Comparison of ENCODE assay signal across 10 mouse cellular contexts in the genomic region with DNA sequence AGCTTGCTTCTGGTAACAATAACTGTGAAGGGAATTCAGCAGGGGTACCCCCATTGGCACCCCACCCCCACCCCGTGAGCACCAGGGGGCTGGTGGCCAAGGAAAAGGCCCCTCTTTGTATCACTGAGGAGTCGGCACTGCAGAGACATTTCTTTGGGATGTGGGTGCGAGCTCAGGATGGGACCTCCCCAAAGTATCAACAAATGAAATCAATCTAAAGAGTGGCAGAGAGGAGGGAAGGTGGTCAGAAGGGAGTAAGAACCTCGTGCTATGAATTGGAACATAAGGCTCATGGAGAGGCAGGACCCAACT. TPM values are rescaled to one million over a fixed set of nuclear protein-coding genes. Genes with fewer than 3 reads are reported as not detected.
A peak's percentile ranks its signal among the peaks of the same experiment; 100 is the strongest.
DNase-seq lines count a peak whose midpoint lies in the region; ATAC-seq lines count a peak whose summit lies in the region.
"Had no signal": no experiment of that assay in that cellular context is flagged by ENCODE, and none has a peak within 500 bp of the region (broad histone marks: within the 10 kb centered on the region; RNA-seq: fewer than 3 reads in every experiment).

No protein-coding gene starts in this region.

- H3K4me1 ChIP-seq in heart, embryonic 12.5 days (replicated peaks): peaks cover 32% of the 10 kb centered on the region
- peaks cover 7% of the 10 kb centered on the region; the same call in 1 of the 2 replicates for H3K4me1 ChIP-seq in neural tube, embryonic 11.5 days (ENCODE audit: control insufficient read depth, insufficient read depth, low read length)
- H3K4me1 ChIP-seq in limb, embryonic 10.5 days: peaks cover 52% of the 10 kb centered on the region

- H3K9ac ChIP-seq in heart, embryonic 12.5 days: no peak overlapping the region
- H3K9ac ChIP-seq in neural tube, embryonic 11.5 days (ENCODE audit: low read length): no peak overlapping the region

- peak overlapping the region; percentile 27 for H3K4me2 ChIP-seq in heart, embryonic 12.5 days
- peak overlapping the region; percentile 21 for H3K4me2 ChIP-seq in neural tube, embryonic 11.5 days (ENCODE audit: low read depth)

- no peak for ATAC-seq in heart, embryonic 12.5 days (ENCODE audit: insufficient number of reproducible peaks, low FRiP score)
- ATAC-seq in neural tube, embryonic 11.5 days (ENCODE audit: insufficient read depth, low FRiP score, low TSS enrichment): no peak

- no peak for DNase-seq in heart, adult 18-20 months
- no peak for DNase-seq in neural tube, embryonic 11.5 days (ENCODE audit: low spot score)
- DNase-seq in neural tube, embryonic 10.5 days (ENCODE audit: extremely low spot score, low spot score): no peak
- DNase-seq in limb, embryonic 10.5 days (ENCODE audit: low spot score): no peak
- DNase-seq in thymus, postnatal 4 days: peak; percentile 58
- DNase-seq in spleen, postnatal 36 days (ENCODE audit: low spot score in 2 of 2): no peak
- DNase-seq in lung, postnatal 36 days: no peak
- DNase-seq: adrenal gland, postnatal 25 days; kidney, adult 8-10 months had no signal

- 54% methylated on average over 4 of the region's 4 CpGs for WGBS in heart, embryonic 12.5 days
- 62% methylated on average over 4 of the region's 4 CpGs for WGBS in neural tube, embryonic 11.5 days
- 55% methylated on average over 4 of the region's 4 CpGs for WGBS in limb, embryonic 10.5 days

- H3K4me3 ChIP-seq in heart, embryonic 12.5 days: 0 out of 2 replicates have a peak overlapping the region, but pooled peaks have one; percentile 48
- H3K4me3 ChIP-seq in neural tube, embryonic 11.5 days (ENCODE audit: low read depth, low read length): peak overlapping the region; percentile 10; the same call in 1 of the 2 replicates
- H3K4me3 ChIP-seq in limb, embryonic 10.5 days: peak overlapping the region; percentile 56; the same call in 1 of the 2 replicates

- H3K27ac ChIP-seq in heart, embryonic 12.5 days (ENCODE audit: poor library complexity, severe bottlenecking): no peak overlapping the region
- H3K27ac ChIP-seq in neural tube, embryonic 11.5 days (ENCODE audit: low read depth, low read length): no peak overlapping the region
- H3K27ac ChIP-seq in limb, embryonic 10.5 days: 0 out of 2 replicates have a peak overlapping the region, but pooled peaks have one; percentile 40

- no peaks in the 10 kb centered on the region for H3K9me3 ChIP-seq in heart, embryonic 12.5 days (replicated peaks)
- H3K9me3 ChIP-seq in neural tube, embryonic 11.5 days (ENCODE audit: control insufficient read depth, low read length): no peaks in the 10 kb centered on the region
- H3K9me3 ChIP-seq in limb, embryonic 10.5 days (replicated peaks): no peaks in the 10 kb centered on the region

- H3K27me3 ChIP-seq in heart, embryonic 12.5 days (replicated peaks): no peaks in the 10 kb centered on the region
- H3K27me3 ChIP-seq in neural tube, embryonic 11.5 days (ENCODE audit: control insufficient read depth, insufficient read depth, low read length): no peaks in the 10 kb centered on the region
- H3K27me3 ChIP-seq in limb, embryonic 10.5 days (ENCODE audit: low read depth, poor library complexity, severe bottlenecking): peaks cover 27% of the 10 kb centered on the region

- no peaks in the 10 kb centered on the region for H3K36me3 ChIP-seq in heart, embryonic 12.5 days
- no peaks in the 10 kb centered on the region for H3K36me3 ChIP-seq in neural tube, embryonic 11.5 days (ENCODE audit: control insufficient read depth, insufficient read depth, low read length)
- H3K36me3 ChIP-seq in limb, embryonic 10.5 days: no peaks in the 10 kb centered on the region

RNA-seq across cellular contexts. Expression of a gene that starts 2.5 kb away (rescaled TPM):
- polyA plus RNA-seq in heart, embryonic 12.5 days (2016; fragmentation: Nextera tagmentation; extraction: Ambion mirVana): 0.64 and 1.4 TPM in 2 replicates
- not detected for total RNA-seq in heart, adult 18-20 months (2021)
- polyA plus RNA-seq in neural tube, embryonic 11.5 days (2014; fragmentation: Nextera tagmentation; extraction: Ambion mirVana): 0.42 TPM in 1 of 2 replicates, not detected in the other
- polyA plus RNA-seq in limb, embryonic 10.5 days (2016; fragmentation: Nextera tagmentation; extraction: Ambion mirVana): 0.41 TPM in 1 of 2 replicates, not detected in the other
- total RNA-seq: adrenal gland, postnatal 25 days had no signal

RNA-seq across cellular contexts. Expression of a gene that starts 3.7 kb away (rescaled TPM):
- 6.2 and 12.7 TPM in 2 replicates for polyA plus RNA-seq in heart, embryonic 12.5 days (2016; fragmentation: Nextera tagmentation; extraction: Ambion mirVana)
- total RNA-seq in heart, adult 18-20 months (2021): 10 to 100 TPM in 1 of 2 experiments, 1 to 10 TPM in 1; 9.3 to 14.7 TPM
- polyA plus RNA-seq in neural tube, embryonic 11.5 days (2014; fragmentation: Nextera tagmentation; extraction: Ambion mirVana): 11.4 and 24.5 TPM in 2 replicates
- 12.7 and 15.9 TPM in 2 replicates for polyA plus RNA-seq in limb, embryonic 10.5 days (2016; fragmentation: Nextera tagmentation; extraction: Ambion mirVana)

RNA-seq across cellular contexts. Expression of a gene that starts 8.9 kb away (rescaled TPM):
- polyA plus RNA-seq in heart, embryonic 12.5 days (2016; fragmentation: Nextera tagmentation; extraction: Ambion mirVana): 38.3 and 41.2 TPM in 2 replicates
- 100 to 1,000 TPM; 189 to 197 TPM for total RNA-seq in heart, adult 18-20 months (2021)
- 24.5 and 46.0 TPM in 2 replicates for polyA plus RNA-seq in neural tube, embryonic 11.5 days (2014; fragmentation: Nextera tagmentation; extraction: Ambion mirVana)
- polyA plus RNA-seq in limb, embryonic 10.5 days (2016; fragmentation: Nextera tagmentation; extraction: Ambion mirVana): 18.9 and 27.3 TPM in 2 replicates

RNA-seq across cellular contexts. Expression of a gene that starts 10.1 kb away (rescaled TPM):
- 2.5 and 3.7 TPM in 2 replicates for polyA plus RNA-seq in heart, embryonic 12.5 days (2016; fragmentation: Nextera tagmentation; extraction: Ambion mirVana)
- 1 to 10 TPM; 4.0 to 9.0 TPM for total RNA-seq in heart, adult 18-20 months (2021)
- polyA plus RNA-seq in neural tube, embryonic 11.5 days (2014; fragmentation: Nextera tagmentation; extraction: Ambion mirVana): 5.8 and 6.7 TPM in 2 replicates
- 6.5 and 7.3 TPM in 2 replicates for polyA plus RNA-seq in limb, embryonic 10.5 days (2016; fragmentation: Nextera tagmentation; extraction: Ambion mirVana)

RNA-seq across cellular contexts. Expression of a gene that starts 14.1 kb away (rescaled TPM):
- polyA plus RNA-seq in heart, embryonic 12.5 days (2016; fragmentation: Nextera tagmentation; extraction: Ambion mirVana): 3.2 and 3.7 TPM in 2 replicates
- 10 to 100 TPM; 12.0 to 13.7 TPM for total RNA-seq in heart, adult 18-20 months (2021)
- polyA plus RNA-seq in neural tube, embryonic 11.5 days (2014; fragmentation: Nextera tagmentation; extraction: Ambion mirVana): 5.8 and 5.9 TPM in 2 replicates
- polyA plus RNA-seq in limb, embryonic 10.5 days (2016; fragmentation: Nextera tagmentation; extraction: Ambion mirVana): 7.7 and 9.4 TPM in 2 replicates
